Mouse (Mus musculus) mature B cell (primary cell): ENCODE measurements around the gene Map3k4.
"Not testable (repeated sequence)": the region's sequence is repeated elsewhere in the genome, so short reads cannot be mapped to it uniquely, and the experiment has no call there.

Experiments used
- in situ Hi-C: fragments of 300-500 bp; cut with MboI; formaldehyde crosslinking; loops from 2 replicates; pipeline ENCODE4 v1.14.3; 2019

Map3k4 gene

GRCm38 (mm10) chr17:12307251-12308135 is 11.1 kb downstream of the Map3k4 start:
- in situ Hi-C loops, result no loop called here

GRCm38 (mm10) chr17:12304658-12305057 is 13.9 kb downstream of the Map3k4 start:
- in situ Hi-C loops, result no loop called here

- in situ Hi-C loops, result no loop called here
Observed at GRCm38 (mm10) chr17:12300896-12301706, 17.5 kb downstream of the Map3k4 start.

GRCm38 (mm10) chr17:12300127-12300675 is 18.4 kb downstream of the Map3k4 start:
- in situ Hi-C loops, result no loop called here

- in situ Hi-C loops, result no loop called here
Observed at GRCm38 (mm10) chr17:12299371-12299770, 19.2 kb downstream of the Map3k4 start.

GRCm38 (mm10) chr17:12297978-12298377 is 20.6 kb downstream of the Map3k4 start:
- in situ Hi-C loops, result no loop called here

GRCm38 (mm10) chr17:12297292-12297691 is 21.3 kb downstream of the Map3k4 start:
- in situ Hi-C loops, result no loop called here

GRCm38 (mm10) chr17:12295926-12296325 is 22.7 kb downstream of the Map3k4 start:
- in situ Hi-C loops, result not testable (repeated sequence)

- in situ Hi-C loops, result no loop called here
Observed at GRCm38 (mm10) chr17:12294424-12294823, 24.2 kb downstream of the Map3k4 start.

- in situ Hi-C loops, result no loop called here
Observed at GRCm38 (mm10) chr17:12293571-12293970, 25.0 kb downstream of the Map3k4 start.

- in situ Hi-C loops, result no loop called here
Observed at GRCm38 (mm10) chr17:12292877-12293276, 25.7 kb downstream of the Map3k4 start.

- in situ Hi-C loops, result no loop called here
Observed at GRCm38 (mm10) chr17:12292356-12292755, 26.2 kb downstream of the Map3k4 start.

- in situ Hi-C loops, result no loop called here
Observed at GRCm38 (mm10) chr17:12291151-12291550, 27.4 kb downstream of the Map3k4 start.

GRCm38 (mm10) chr17:12290735-12291134 is 27.9 kb downstream of the Map3k4 start:
- in situ Hi-C loops, result no loop called here

GRCm38 (mm10) chr17:12289836-12290235 is 28.8 kb downstream of the Map3k4 start:
- in situ Hi-C loops, result not testable (repeated sequence)

GRCm38 (mm10) chr17:12288871-12289270 is 29.7 kb downstream of the Map3k4 start:
- in situ Hi-C loops, result no loop called here

GRCm38 (mm10) chr17:12279810-12280209 is 38.8 kb downstream of the Map3k4 start:
- in situ Hi-C loops, result no loop called here

- in situ Hi-C loops, result no loop called here
Observed at GRCm38 (mm10) chr17:12278073-12278472, 40.5 kb downstream of the Map3k4 start.

- in situ Hi-C loops, result no loop called here
Observed at GRCm38 (mm10) chr17:12277297-12277696, 41.3 kb downstream of the Map3k4 start.

- in situ Hi-C loops, result no loop called here
Observed at GRCm38 (mm10) chr17:12276496-12277200, 41.9 kb downstream of the Map3k4 start.

- in situ Hi-C loops, result no loop called here
Observed at GRCm38 (mm10) chr17:12275756-12276155, 42.8 kb downstream of the Map3k4 start.

GRCm38 (mm10) chr17:12273032-12273431 is 45.6 kb downstream of the Map3k4 start:
- in situ Hi-C loops, result no loop called here
